Mouse (Mus musculus) adrenal gland, postnatal 36 days (tissue): Measurements from ENCODE around the gene 1700001K19Rik. TPM values are rescaled to one million over a fixed set of nuclear protein-coding genes. Genes with fewer than 3 reads are reported as not detected.
"Not testable (repeated sequence)": the region's sequence is repeated elsewhere in the genome, so short reads cannot be mapped to it uniquely, and the experiment has no call there.

Experiments used
- DNase-seq, 2 experiments: peaks; one replicate each; pipeline ENCODE4 v3.0.0; 2021; ENCODE audit warnings: mixed read lengths in 1 of 2
- total RNA-seq, 2 experiments: library from RNA; stranded (reverse); gene quantifications; 2 replicates each; pipeline ENCODE4 v1.2.3; 2021

1700001K19Rik gene
- total RNA-seq, 2 experiments from 2014 or later, result not detected

DNA sequence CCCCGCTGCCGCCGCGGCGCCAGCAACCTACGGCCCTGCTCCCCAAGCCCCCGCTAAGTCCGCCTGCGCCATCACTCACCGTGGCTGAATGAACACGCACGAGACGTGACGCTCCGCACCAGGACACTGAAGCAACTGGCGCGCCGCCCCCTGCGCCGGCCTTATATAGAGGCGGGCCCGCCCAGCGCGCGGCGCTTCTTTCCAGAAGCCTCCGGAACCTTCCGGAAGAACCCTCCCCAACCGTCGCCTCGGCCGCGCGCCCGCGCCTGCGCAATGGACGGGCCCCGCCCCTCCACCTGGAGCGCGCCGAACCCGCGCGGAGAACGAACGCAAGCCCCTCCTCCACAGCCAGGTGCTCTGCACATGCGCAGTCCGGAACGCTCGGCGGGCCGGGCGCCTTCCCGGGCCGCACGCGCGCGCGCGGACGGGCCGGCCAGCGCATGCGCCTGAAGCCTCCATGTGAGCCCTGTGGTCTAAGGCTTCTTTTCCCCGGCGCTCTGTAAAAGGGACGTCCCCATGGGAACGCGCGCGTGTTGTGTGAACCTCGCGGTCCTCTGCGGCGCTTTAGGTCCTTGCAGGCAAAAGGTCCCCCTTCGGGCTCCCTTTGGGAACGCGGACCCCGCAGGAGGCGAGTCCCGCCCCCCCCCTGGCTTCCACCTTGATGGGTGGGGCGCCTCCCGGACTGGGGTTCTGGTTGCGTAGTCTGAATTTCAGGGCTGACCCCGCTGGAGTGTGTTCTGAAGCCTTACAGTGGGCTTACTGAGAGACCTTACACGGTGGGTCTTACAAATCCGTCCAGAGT lies 14.0 kb upstream of the 1700001K19Rik start:
- DNase-seq, result peak; percentile 99

DNA sequence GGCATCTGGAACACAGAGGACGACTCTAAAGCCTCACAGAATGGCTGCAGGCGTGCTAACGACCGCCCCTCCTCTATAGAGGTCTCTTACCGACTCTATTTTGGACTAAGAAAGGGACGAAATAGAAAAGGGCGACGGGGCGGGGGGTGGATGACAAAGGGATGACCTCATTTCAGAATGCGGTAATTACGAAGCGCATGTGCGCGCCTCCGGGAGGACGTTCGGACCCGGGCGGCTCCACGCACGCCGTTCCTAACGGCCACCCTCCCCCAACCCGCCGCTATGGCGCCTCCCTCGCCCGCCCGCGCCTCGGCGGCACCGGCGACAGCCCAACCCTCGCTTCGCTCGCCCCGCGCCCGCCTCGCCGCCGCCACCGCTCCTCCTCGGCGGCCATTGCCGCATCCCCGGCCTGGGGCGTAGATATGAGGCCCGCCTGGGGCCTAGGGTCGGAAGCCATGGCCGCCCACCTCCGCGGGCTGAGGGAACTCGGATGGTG lies 13.3 kb upstream of the 1700001K19Rik start:
- DNase-seq, result peak; percentile 69 to 75

- DNase-seq, result not testable (repeated sequence)
These were observed 11.0 kb upstream of the 1700001K19Rik start for GRCm38 (mm10) chr12:110693378-110693777.

DNA sequence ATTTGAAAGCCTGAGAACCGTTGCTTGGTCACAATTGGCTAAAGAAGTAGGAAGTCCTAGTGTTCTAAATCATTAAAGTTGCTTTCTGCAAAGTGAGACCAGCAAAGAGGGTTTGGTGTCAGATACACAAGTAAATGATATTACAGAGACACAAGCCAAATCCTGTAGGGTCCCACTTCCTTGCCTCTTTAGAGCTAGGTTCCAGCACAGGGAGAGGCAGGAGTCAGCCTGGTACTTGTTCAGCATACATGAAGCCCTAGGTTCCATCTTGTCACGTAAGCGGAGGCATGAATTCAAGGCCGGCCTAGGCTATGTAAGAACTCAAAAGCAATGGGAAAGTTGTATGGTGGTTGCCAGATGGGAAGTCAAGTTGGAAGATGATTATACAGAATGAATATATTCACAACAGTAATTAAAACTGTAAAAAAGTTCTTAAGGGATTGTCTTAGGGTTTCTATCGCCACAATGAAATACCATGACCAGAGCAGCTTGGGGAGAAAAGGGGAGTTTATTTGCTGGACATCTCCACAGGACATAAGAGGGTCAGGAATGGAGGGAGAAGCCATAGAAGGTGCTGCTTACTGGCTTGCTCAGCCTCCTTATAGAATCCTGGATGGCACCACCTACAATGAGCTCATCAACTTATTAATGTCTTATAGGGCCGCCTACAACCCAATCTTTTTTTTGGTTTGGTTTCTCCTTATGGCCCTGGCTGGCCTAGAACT lies 7.7 kb upstream of the 1700001K19Rik start:
- no peak for DNase-seq

- not testable (repeated sequence) for DNase-seq
These were observed 6.5 kb upstream of the 1700001K19Rik start for GRCm38 (mm10) chr12:110688921-110689320.

DNA sequence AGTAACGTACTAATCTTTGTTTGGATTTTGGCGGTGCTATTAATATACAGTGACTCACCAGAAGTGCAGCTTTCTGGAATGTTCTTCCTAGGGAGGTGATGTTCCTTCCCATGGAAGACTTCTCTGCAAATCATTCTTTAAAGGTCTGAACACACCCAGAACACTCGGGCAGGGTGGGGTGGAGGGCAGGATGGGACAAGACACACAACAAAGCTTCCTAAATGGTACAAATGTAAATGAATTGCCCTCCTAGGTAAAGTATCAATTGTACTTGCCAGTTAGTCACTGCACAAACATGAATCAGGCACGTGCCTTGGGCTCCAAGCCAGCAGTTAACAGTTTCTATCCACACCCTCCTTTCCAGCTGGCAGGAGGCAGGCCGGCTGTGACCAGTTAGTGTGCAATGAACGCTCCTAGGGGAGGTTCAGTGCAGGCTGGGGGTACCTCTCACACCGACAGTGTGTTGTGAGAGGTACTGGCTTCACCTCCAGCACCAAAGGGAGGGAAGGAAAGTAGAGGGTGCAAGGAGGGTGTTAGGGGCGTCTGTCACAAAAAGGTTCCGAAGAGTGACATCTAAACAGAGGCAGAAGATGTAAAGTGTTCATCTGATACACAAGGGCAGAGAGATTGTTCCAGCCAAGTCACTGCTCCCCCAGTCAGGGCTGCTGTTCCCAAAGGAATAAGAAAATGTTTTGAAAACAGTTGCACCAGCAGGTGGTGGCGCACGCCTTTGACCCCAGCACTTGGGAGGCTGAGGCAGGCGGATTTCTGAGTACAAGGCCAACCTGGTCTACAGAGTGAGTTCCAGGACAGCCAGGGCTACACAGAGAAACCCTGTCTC lies 5.7 kb upstream of the 1700001K19Rik start:
- DNase-seq, result peak; percentile 64 to 75

DNA sequence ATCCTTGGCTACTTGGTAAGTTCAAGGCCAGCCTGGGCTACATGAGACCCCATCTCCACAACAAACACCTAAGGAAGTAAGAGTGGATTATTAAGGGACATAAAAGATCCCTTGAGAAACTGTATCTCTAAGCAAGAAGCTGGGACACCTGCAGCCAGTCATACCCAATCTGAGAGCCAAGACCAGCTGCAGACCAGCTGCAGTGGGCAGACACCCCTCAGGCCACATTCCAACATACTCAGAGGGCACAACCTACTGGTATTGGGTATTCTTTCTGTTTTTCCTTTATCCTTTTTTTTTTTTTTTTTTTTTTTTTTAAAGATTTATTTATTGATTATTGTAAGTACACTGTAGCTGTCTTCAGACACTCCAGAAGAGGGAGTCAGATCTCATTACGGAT lies 1.2 kb upstream of the 1700001K19Rik start:
- no peak for DNase-seq

DNA sequence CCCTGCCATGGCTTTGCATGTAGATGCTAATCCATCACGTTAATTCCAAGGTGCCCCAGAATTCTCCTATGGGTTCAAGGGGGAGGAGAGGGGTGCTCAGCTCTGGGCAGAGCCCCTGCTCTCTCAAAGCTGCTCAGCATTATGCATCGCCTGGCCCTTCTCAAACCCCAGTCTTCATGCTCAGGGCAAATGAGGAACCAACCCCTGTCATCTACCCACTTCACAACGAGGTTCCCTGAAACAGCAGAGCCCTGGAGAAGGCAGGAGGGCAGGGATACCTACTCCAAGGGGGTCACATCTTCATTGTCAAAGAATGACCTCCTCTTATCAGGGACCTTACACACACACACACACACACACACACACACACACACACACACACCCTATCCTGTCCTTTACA lies 541 bp downstream of the 1700001K19Rik start:
- no peak for DNase-seq

DNA sequence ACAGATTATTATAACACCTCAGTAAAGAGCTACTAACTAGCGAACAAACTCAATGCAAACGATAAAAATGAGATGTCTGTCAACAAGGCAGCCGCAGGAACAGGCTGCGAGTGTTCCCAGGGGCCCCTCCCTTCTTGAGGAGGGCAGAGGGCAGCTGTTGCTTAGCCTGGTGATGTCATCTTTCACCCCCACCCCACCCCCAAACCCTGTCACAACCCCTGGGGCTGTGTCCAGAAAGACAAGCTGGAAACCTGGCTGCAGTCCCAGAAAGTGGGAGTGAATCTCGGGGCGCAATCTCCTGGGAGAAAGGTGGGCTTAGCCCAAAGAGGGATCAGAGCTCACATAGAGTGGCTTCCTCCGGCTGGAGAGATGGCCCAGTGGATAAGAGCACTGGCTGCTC lies 1.2 kb downstream of the 1700001K19Rik start:
- peak in 1 of 2 experiments; percentile 27 for DNase-seq

DNA sequence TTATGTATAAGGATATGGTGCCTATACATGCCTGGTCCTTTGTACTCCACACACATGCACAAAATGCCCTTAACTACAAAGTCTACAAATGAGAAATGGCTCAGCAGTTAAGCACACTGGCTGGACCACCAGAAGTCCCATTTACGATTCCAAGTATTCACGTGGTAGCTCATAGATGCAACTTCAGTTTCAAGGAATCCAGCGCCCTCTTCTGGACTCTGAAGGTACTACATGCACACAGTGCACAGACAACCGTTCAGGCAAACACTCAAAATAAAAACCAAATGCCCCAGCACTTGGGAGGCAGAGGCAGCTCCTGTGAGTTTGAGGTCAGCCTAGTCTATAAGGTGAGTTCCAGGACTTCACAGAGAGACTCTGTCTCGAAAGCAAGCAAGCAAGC lies 8.2 kb downstream of the 1700001K19Rik start:
- DNase-seq, result no peak

- DNase-seq, result peak in 1 of 2 experiments; percentile 33
These were observed 14.8 kb downstream of the 1700001K19Rik start for GRCm38 (mm10) chr12:110667466-110668077.

GRCm38 (mm10) chr12:110661746-110662145 lies 20.7 kb downstream of the 1700001K19Rik start:
- DNase-seq, result no peak

- no peak for DNase-seq
These were observed 31.0 kb downstream of the 1700001K19Rik start for GRCm38 (mm10) chr12:110651464-110651863.

GRCm38 (mm10) chr12:110650241-110650641 lies 32.2 kb downstream of the 1700001K19Rik start:
- DNase-seq, result no peak

- no peak for DNase-seq
These were observed 44.8 kb downstream of the 1700001K19Rik start for GRCm38 (mm10) chr12:110637507-110638114.

DNA sequence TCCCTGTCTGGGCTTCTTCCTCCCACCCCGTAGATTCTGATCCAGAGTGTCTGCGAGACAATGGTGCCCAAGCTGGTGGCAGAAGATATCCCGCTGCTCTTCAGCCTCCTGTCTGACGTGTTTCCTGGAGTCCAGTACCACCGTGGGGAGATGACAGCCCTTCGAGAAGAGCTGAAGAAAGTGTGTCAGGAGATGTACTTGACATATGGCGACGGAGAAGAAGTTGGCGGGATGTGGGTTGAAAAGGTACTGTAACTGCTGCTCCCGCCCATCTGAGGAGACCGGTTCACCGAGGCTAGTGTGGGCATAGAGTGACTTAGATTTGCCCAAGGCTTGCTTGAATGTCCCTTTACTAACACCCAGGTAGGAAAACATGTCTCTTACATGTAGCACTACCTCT lies 46.1 kb downstream of the 1700001K19Rik start:
- no peak for DNase-seq

DNA sequence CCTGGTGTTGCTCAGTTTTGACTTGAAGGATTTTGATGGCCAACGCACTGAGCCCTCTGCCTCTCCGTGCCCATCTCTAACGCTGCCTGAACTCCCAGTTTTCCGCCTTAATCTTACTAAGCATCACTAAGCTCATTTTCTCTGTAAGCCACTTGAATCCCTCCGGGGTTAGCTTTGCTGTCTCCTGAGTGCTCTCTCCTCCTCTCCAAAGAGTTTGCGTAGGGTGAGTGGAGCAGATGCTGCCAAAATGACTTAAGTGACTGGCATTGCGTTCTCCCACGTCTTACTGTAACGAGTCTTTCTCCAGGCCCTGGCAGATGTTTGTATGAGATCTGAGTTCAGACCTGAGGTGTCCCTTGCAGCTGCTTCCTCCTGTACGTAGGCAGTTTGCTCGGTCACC lies 52.4 kb downstream of the 1700001K19Rik start:
- DNase-seq, result no peak
